Mouse (Mus musculus) ES-Bruce4 (cell line): ENCODE results near the gene Eif5a. TPM values are rescaled to one million over a fixed set of nuclear protein-coding genes. Genes with fewer than 3 reads are reported as not detected.

ENCODE experiments used
- H3K27ac ChIP-seq: 2 replicates; pipeline ENCODE4 v1.5.1; 2012; ENCODE audit warnings: low read length, inconsistent platforms; ENCODE audit not compliant: insufficient read depth
- H3K27me3 ChIP-seq: 2 replicates; pipeline ENCODE4 v1.6.1; 2012; ENCODE audit warnings: mild to moderate bottlenecking, low read length, inconsistent platforms; ENCODE audit not compliant: control insufficient read depth, poor library complexity, insufficient read depth, severe bottlenecking
- H3K36me3 ChIP-seq: 2 replicates; pipeline ENCODE4 v1.6.1; 2012; ENCODE audit warnings: inconsistent platforms, mild to moderate bottlenecking, low read length, moderate library complexity; ENCODE audit not compliant: control insufficient read depth, poor library complexity, insufficient read depth, severe bottlenecking
- H3K4me1 ChIP-seq: one replicate; pipeline ENCODE4 v1.8.1; 2011; ENCODE audit warnings: low read length; ENCODE audit not compliant: control insufficient read depth, insufficient read depth
- H3K4me3 ChIP-seq: 2 replicates; pipeline ENCODE4 v1.5.1; 2011; ENCODE audit warnings: low read depth, mild to moderate bottlenecking, low read length
- H3K9ac ChIP-seq: 2 replicates; pipeline ENCODE4 v1.6.1; 2012; ENCODE audit warnings: low read depth, mild to moderate bottlenecking, inconsistent platforms; ENCODE audit not compliant: poor library complexity, severe bottlenecking
- H3K9me3 ChIP-seq: replicated peaks from 2 replicates; pipeline ENCODE4 v1.6.1; 2012; ENCODE audit warnings: mild to moderate bottlenecking, low read length, inconsistent platforms; ENCODE audit not compliant: control insufficient read depth, poor library complexity, insufficient read depth, severe bottlenecking
- CTCF ChIP-seq: IDR thresholded peaks from one replicate; pipeline ENCODE4 v1.8.1; 2011; ENCODE audit warnings: low read depth, low read length
- EP300 ChIP-seq: IDR thresholded peaks from 2 replicates; pipeline ENCODE4 v1.6.1; 2011; ENCODE audit warnings: low read depth, low read length; ENCODE audit not compliant: insufficient read depth
- POLR2A ChIP-seq: IDR thresholded peaks from one replicate; pipeline ENCODE4 v1.8.1; 2011; ENCODE audit warnings: low read length; ENCODE audit not compliant: insufficient read depth
- polyA plus RNA-seq: library from polyadenylated mRNA; stranded (reverse); fragments of >200 nt; gene quantifications from 2 replicates; pipeline ENCODE4 v1.2.4, GENCODE M21; 2011; ENCODE audit warnings: low read depth; ENCODE audit not compliant: missing spikeins, insufficient read depth, insufficient read length

The Eif5a gene
- polyA plus RNA-seq, 1 experiment, result 1,015 TPM

- Histone ChIP-seq H3K9ac (no peak overlapping the region), H3K27me3 (no peaks in the 10 kb centered on the region), H3K27ac (no peak overlapping the region), H3K4me1 (no peaks in the 10 kb centered on the region), H3K9me3 (no peaks in the 10 kb centered on the region), H3K4me3 (no peak overlapping the region), H3K36me3 (no peaks in the 10 kb centered on the region)
- TF ChIP-seq EP300, result no peak
Observed at GRCm38 (mm10) chr11:69953267-69953915, 31.6 kb upstream of the Eif5a start.

DNA sequence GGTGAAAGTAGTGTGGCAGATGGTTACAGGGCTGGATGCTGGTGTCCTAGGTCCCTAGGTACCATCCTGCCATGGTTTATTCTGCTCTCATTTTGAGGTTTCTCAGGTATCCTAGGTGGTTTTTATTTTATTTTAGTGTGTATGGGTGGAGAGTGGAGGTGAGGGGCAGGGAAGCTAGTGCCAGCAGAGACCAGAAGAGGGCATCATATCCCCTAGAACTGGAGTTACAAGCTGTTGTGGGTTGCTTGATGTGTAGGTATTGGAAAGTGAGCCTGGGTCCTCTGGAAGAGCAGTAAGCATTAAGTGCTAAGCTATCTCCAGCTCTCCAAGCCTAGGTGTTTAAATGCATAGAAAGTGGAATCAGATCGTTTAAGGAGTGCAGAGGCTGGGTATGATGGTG is 30.5 kb upstream of the Eif5a start:
- no peaks in the 10 kb centered on the region for H3K4me1 ChIP-seq

GRCm38 (mm10) chr11:69950807-69951459 is 29.2 kb upstream of the Eif5a start:
- no peaks in the 10 kb centered on the region for H3K36me3 ChIP-seq
- TF ChIP-seq POLR2A (no peak), CTCF (peak; percentile 63)
- no peaks in the 10 kb centered on the region for H3K4me1 ChIP-seq
- H3K9ac ChIP-seq, result no peak overlapping the region
- no peak overlapping the region for H3K4me3 ChIP-seq
- no peaks in the 10 kb centered on the region for H3K27me3 ChIP-seq
- no peak overlapping the region for H3K27ac ChIP-seq
- H3K9me3 ChIP-seq, result no peaks in the 10 kb centered on the region

More for the DNA sequence above, 30.5 kb upstream of the Eif5a start:
- Histone ChIP-seq H3K9me3 (no peaks in the 10 kb centered on the region), H3K27ac (no peak overlapping the region), H3K4me3 (no peak overlapping the region), H3K9ac (no peak overlapping the region), H3K36me3 (no peaks in the 10 kb centered on the region), H3K27me3 (no peaks in the 10 kb centered on the region)
- no peak for TF ChIP-seq POLR2A
- TF ChIP-seq CTCF, result peak; percentile 42

GRCm38 (mm10) chr11:69948763-69949150 is 27.0 kb upstream of the Eif5a start:
- Histone ChIP-seq H3K36me3 (no peaks in the 10 kb centered on the region), H3K27me3 (no peaks in the 10 kb centered on the region), H3K9ac (peak overlapping the region; percentile 5; the same call in 1 of the 2 replicates), H3K27ac (no peak overlapping the region), H3K9me3 (no peaks in the 10 kb centered on the region), H3K4me1 (no peaks in the 10 kb centered on the region), H3K4me3 (peak overlapping the region; percentile 64)
- TF ChIP-seq CTCF (peak; percentile 91), POLR2A (no peak), EP300 (no peak)

DNA sequence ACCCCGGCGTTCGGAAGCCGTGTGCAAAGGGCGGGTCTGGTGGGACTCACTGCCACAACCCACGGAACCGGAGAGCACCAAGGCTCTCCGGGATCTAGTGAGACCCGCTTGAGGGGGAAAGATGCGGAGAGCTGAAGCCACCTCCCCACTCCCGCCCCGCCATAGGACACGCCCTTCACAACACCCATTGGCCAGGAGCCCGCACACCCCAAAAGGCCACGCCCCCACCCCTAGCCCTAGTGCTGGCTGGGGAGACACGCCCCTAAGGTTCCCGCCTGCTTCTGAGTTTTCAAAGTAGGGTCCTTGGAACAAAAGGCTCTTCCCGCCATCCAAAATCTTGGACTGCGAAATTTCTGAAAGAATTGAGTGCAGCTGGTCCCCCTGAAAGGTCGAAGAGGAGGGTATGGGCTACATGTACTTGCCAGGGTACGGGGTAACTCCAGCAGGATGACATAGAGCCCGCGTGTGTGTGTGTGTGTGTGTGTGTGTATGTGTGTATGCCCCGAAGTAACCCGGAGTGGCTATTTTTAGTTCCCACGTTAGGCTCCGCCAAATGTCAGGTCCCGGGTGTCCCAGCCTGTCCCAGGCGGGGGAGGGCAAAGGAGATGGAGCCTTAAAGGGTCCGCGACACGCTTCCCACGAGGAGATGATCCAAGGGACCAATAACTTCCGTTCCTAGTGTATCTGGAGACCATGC is 26.5 kb upstream of the Eif5a start, which contains the start of gene Slc2a4:
Slc2a4 (minus strand) TSS at position 123 of the 697 bp plus-strand sequence.
- Histone ChIP-seq H3K27me3 (no peaks in the 10 kb centered on the region), H3K36me3 (no peaks in the 10 kb centered on the region), H3K4me3 (peak within 1 kb of the TSS; percentile 64), H3K27ac (no peak within 1 kb of the TSS), H3K4me1 (no peaks in the 10 kb centered on the region), H3K9me3 (no peaks in the 10 kb centered on the region), H3K9ac (peak within 1 kb of the TSS; percentile 48)
- no peak for TF ChIP-seq EP300
- no peak for TF ChIP-seq POLR2A
- no peak for TF ChIP-seq CTCF
